ENCODE assay signal across 8 mouse cellular contexts in genomic region chr4:120282568-120283091, GRCm38 (mm10). TPM values are rescaled to one million over a fixed set of nuclear protein-coding genes. Genes with fewer than 3 reads are reported as not detected.
DNase-seq lines count a peak whose midpoint lies in the region; ATAC-seq and TF ChIP-seq lines count a peak whose summit lies in the region.

No protein-coding gene starts in this region.

- no peaks in the 10 kb centered on the region for H3K9me3 ChIP-seq in kidney, embryonic 14.5 days (ENCODE audit: control insufficient read depth, low read length)
- no peaks in the 10 kb centered on the region for H3K9me3 ChIP-seq in intestine, postnatal 0 days (ENCODE audit: control insufficient read depth)
- H3K9me3 ChIP-seq in limb, embryonic 15.5 days = no peaks in the 10 kb centered on the region
- H3K9me3 ChIP-seq in neural tube, embryonic 14.5 days (ENCODE audit: control insufficient read depth, low read length) = no peaks in the 10 kb centered on the region

- 0 out of 2 replicates have a peak, but pooled peaks have one; percentile 7 for ATAC-seq in kidney, embryonic 14.5 days (ENCODE audit: low FRiP score, low TSS enrichment)
- ATAC-seq in intestine, postnatal 0 days = peak; percentile 34
- ATAC-seq in limb, embryonic 15.5 days (ENCODE audit: insufficient number of reproducible peaks, low FRiP score, low TSS enrichment, low read depth) = 0 out of 2 replicates have a peak, but pooled peaks have one; percentile 0
- ATAC-seq in neural tube, embryonic 14.5 days (ENCODE audit: low read depth) = peak; percentile 53

- no peak for DNase-seq in kidney, adult 8-10 months
- peak; percentile 63 for DNase-seq in cerebellum, adult 11-12 months
- peak; percentile 66 for DNase-seq in gastrocnemius, postnatal 14 days
- DNase-seq in thymus, postnatal 4 days = peak; percentile 54

- TF ChIP-seq CTCF in intestine, postnatal 0 days (IDR thresholded peaks at IDR 0.05; ENCODE audit: low read depth) = no peak

- no peaks in the 10 kb centered on the region for H3K36me3 ChIP-seq in kidney, embryonic 14.5 days (ENCODE audit: control insufficient read depth, insufficient read depth, low read length)
- H3K36me3 ChIP-seq in intestine, postnatal 0 days (ENCODE audit: control insufficient read depth, insufficient read depth) = no peaks in the 10 kb centered on the region
- H3K36me3 ChIP-seq in limb, embryonic 15.5 days = no peaks in the 10 kb centered on the region
- H3K36me3 ChIP-seq in neural tube, embryonic 14.5 days (ENCODE audit: control insufficient read depth, insufficient read depth, low read length) = no peaks in the 10 kb centered on the region

- peak overlapping the region; percentile 15; the same call in 1 of the 2 replicates for H3K9ac ChIP-seq in kidney, embryonic 14.5 days (ENCODE audit: low read depth, low read length)
- H3K9ac ChIP-seq in intestine, postnatal 0 days (ENCODE audit: low read depth, low read length) = peak overlapping the region; percentile 50; the same call in 1 of the 2 replicates
- H3K9ac ChIP-seq in limb, embryonic 15.5 days = peak overlapping the region; percentile 33; the same call in 1 of the 2 replicates
- peak overlapping the region; percentile 57 for H3K9ac ChIP-seq in neural tube, embryonic 14.5 days (replicated peaks; ENCODE audit: low read depth, low read length)

- H3K4me2 ChIP-seq in kidney, embryonic 14.5 days (replicated peaks; ENCODE audit: low read depth, low read length) = peak overlapping the region; percentile 90
- peak overlapping the region; percentile 92 for H3K4me2 ChIP-seq in intestine, postnatal 0 days (replicated peaks; ENCODE audit: low read depth)
- H3K4me2 ChIP-seq in limb, embryonic 15.5 days = peak overlapping the region; percentile 95
- H3K4me2 ChIP-seq in neural tube, embryonic 14.5 days (ENCODE audit: low read depth, low read length) = peak overlapping the region; percentile 83

- WGBS in kidney, embryonic 14.5 days = under 1% methylated on average over 43 of the region's 47 CpGs
- WGBS in intestine, postnatal 0 days = under 1% methylated on average over 43 of the region's 47 CpGs
- WGBS in limb, embryonic 15.5 days = under 1% methylated on average over 46 of the region's 47 CpGs
- WGBS in neural tube, embryonic 14.5 days = under 1% methylated on average over 43 of the region's 47 CpGs

- H3K27me3 ChIP-seq in kidney, embryonic 14.5 days (ENCODE audit: control insufficient read depth, insufficient read depth, low read length) = peaks cover 56% of the 10 kb centered on the region
- peaks cover 59% of the 10 kb centered on the region for H3K27me3 ChIP-seq in intestine, postnatal 0 days (replicated peaks; ENCODE audit: control insufficient read depth, insufficient read depth, low read length)
- peaks cover 79% of the 10 kb centered on the region for H3K27me3 ChIP-seq in limb, embryonic 15.5 days
- H3K27me3 ChIP-seq in neural tube, embryonic 14.5 days (ENCODE audit: control insufficient read depth, insufficient read depth, low read length) = peaks cover 2% of the 10 kb centered on the region

- H3K4me1 ChIP-seq in kidney, embryonic 14.5 days (ENCODE audit: control insufficient read depth, insufficient read depth, low read length) = peaks cover 21% of the 10 kb centered on the region; the same call in 1 of the 2 replicates
- peaks cover 10% of the 10 kb centered on the region; the same call in 1 of the 2 replicates for H3K4me1 ChIP-seq in intestine, postnatal 0 days (replicated peaks; ENCODE audit: control insufficient read depth, insufficient read depth, low read length)
- H3K4me1 ChIP-seq in limb, embryonic 15.5 days = peaks cover 40% of the 10 kb centered on the region
- peaks cover 33% of the 10 kb centered on the region for H3K4me1 ChIP-seq in neural tube, embryonic 14.5 days (ENCODE audit: control insufficient read depth, insufficient read depth, low read length)

- no peak overlapping the region for H3K27ac ChIP-seq in kidney, embryonic 14.5 days (ENCODE audit: low read depth, low read length)
- no peak overlapping the region for H3K27ac ChIP-seq in intestine, postnatal 0 days (ENCODE audit: low read depth, low read length)
- H3K27ac ChIP-seq in limb, embryonic 15.5 days = no peak overlapping the region
- H3K27ac ChIP-seq in neural tube, embryonic 14.5 days (ENCODE audit: low read depth, low read length) = peak overlapping the region; percentile 57

- intact Hi-C loops in gastrocnemius, postnatal 14 days (cut with DNase I; ENCODE audit: low total_unique reads) = no loop called here

- H3K4me3 ChIP-seq in kidney, embryonic 14.5 days (ENCODE audit: low read length) = peak overlapping the region; percentile 41
- peak overlapping the region; percentile 49 for H3K4me3 ChIP-seq in intestine, postnatal 0 days (ENCODE audit: low read depth, low read length)
- peak overlapping the region; percentile 47 for H3K4me3 ChIP-seq in limb, embryonic 15.5 days
- H3K4me3 ChIP-seq in neural tube, embryonic 14.5 days (ENCODE audit: low read depth, low read length) = peak overlapping the region; percentile 42

RNA-seq across cellular contexts. Expression of gene Foxo6, which starts 4.5 kb away (rescaled TPM):
- polyA plus RNA-seq in kidney, embryonic 14.5 days (2014; fragmentation: Nextera tagmentation; extraction: Ambion mirVana) = 0.15 and 0.23 TPM in 2 replicates
- total RNA-seq in gastrocnemius, postnatal 14 days (2021) = 10 to 100 TPM in 1 of 2 experiments, 1 to 10 TPM in 1; 6.7 to 11.6 TPM
- polyA plus RNA-seq in intestine, postnatal 0 days (2015; fragmentation: Nextera tagmentation; extraction: Ambion mirVana) = 0.17 and 0.20 TPM in 2 replicates
- 0.17 and 0.22 TPM in 2 replicates for polyA plus RNA-seq in limb, embryonic 15.5 days (2015; fragmentation: Nextera tagmentation; extraction: Ambion mirVana)
- polyA plus RNA-seq in neural tube, embryonic 14.5 days (2014; fragmentation: Nextera tagmentation; extraction: Ambion mirVana) = 0.85 and 1.1 TPM in 2 replicates

Comparison
In these comparisons a context has a peak if more than half of its experiments do, and no peak if none do; other contexts are left out.
1. ATAC-seq: peak in every context shown above with its lines; median percentile 53 in neural tube, embryonic 14.5 days; 34 in intestine, postnatal 0 days; 7 in kidney, embryonic 14.5 days; 0 in limb, embryonic 15.5 days.
2. DNase-seq: peak in cerebellum, adult 11-12 months (single experiment), gastrocnemius, postnatal 14 days (single experiment) and thymus, postnatal 4 days (single experiment); none in kidney, adult 8-10 months (0 of 2).
3. Peak in every context shown above with its lines, with median percentiles within 50 percentile points of each other: H3K4me2 ChIP-seq, H3K4me3 ChIP-seq and H3K9ac ChIP-seq.